Comparison of ENCODE assay signal across 8 mouse cellular contexts in genomic region chr9:119092473-119093418, GRCm38 (mm10). TPM values are rescaled to one million over a fixed set of nuclear protein-coding genes. Genes with fewer than 3 reads are reported as not detected.
A peak's percentile ranks its signal among the peaks of the same experiment; 100 is the strongest.
DNase-seq lines count a peak whose midpoint lies in the region; ATAC-seq lines count a peak whose summit lies in the region.

No protein-coding gene starts in this region.

- no peaks in the 10 kb centered on the region for H3K36me3 ChIP-seq in intestine, embryonic 16.5 days (ENCODE audit: control insufficient read depth, insufficient read depth, low read length)

- peaks cover 11% of the 10 kb centered on the region for H3K4me1 ChIP-seq in intestine, embryonic 16.5 days (ENCODE audit: control insufficient read depth, insufficient read depth, low read length)

- H3K4me2 ChIP-seq in intestine, embryonic 16.5 days (ENCODE audit: low read depth, low read length): peak overlapping the region; percentile 76

- peak overlapping the region; percentile 77 for H3K9ac ChIP-seq in intestine, embryonic 16.5 days (ENCODE audit: low read depth, low read length)

- H3K9me3 ChIP-seq in intestine, embryonic 16.5 days (ENCODE audit: control insufficient read depth, low read length): no peaks in the 10 kb centered on the region

- intact Hi-C loops in gastrocnemius, postnatal 14 days (cut with DNase I; ENCODE audit: low total_unique reads): no loop called here

- no peak overlapping the region; the same call in 1 of the 2 replicates for H3K27ac ChIP-seq in intestine, embryonic 16.5 days (ENCODE audit: low read length)

- H3K4me3 ChIP-seq in intestine, embryonic 16.5 days (ENCODE audit: low read length): peak overlapping the region; percentile 61

- DNase-seq in right cerebral cortex, adult 18-20 months: peak; percentile 63
- DNase-seq in right cerebral cortex, postnatal 10 days (ENCODE audit: low spot score in 2 of 2): no peak
- DNase-seq in cerebellum, adult 9-10 months: peak; percentile 31
- peak; percentile 58 for DNase-seq in gastrocnemius, postnatal 14 days
- peak; percentile 34 for DNase-seq in lung, postnatal 14 days
- DNase-seq in layer of hippocampus, postnatal 10 days (ENCODE audit: low spot score in 2 of 2): no peak
- DNase-seq in T-cell, adult 2 months (ENCODE audit: low spot score): no peak

- ATAC-seq in intestine, embryonic 16.5 days: no peak

- 4% methylated on average over 43 of the region's 45 CpGs for WGBS in intestine, embryonic 16.5 days

- no peaks in the 10 kb centered on the region; the same call in 1 of the 2 replicates for H3K27me3 ChIP-seq in intestine, embryonic 16.5 days (replicated peaks; ENCODE audit: control insufficient read depth, insufficient read depth, low read length)

RNA-seq across cellular contexts. Expression of gene Plcd1, which starts 0.6 kb away (rescaled TPM):
- 10 to 100 TPM; 11.6 to 11.7 TPM for total RNA-seq in gastrocnemius, postnatal 14 days (2021)
- 16.9 and 17.3 TPM in 2 replicates for polyA plus RNA-seq in intestine, embryonic 16.5 days (2015; fragmentation: Nextera tagmentation; extraction: Ambion mirVana)
- 10 to 100 TPM; 10.8 to 12.1 TPM for total RNA-seq in layer of hippocampus, postnatal 10 days (2021)

RNA-seq across cellular contexts. Expression of gene Dlec1, which starts 9.5 kb away (rescaled TPM):
- under 1 TPM in 1 of 2 experiments, not detected in 1; 0.12 TPM for total RNA-seq in gastrocnemius, postnatal 14 days (2021)
- polyA plus RNA-seq in intestine, embryonic 16.5 days (2015; fragmentation: Nextera tagmentation; extraction: Ambion mirVana): 0.31 and 0.43 TPM in 2 replicates
- 1 to 10 TPM; 1.8 to 2.7 TPM for total RNA-seq in layer of hippocampus, postnatal 10 days (2021)

RNA-seq across cellular contexts. Expression of gene Vill, which starts 40.2 kb away (rescaled TPM):
- total RNA-seq in gastrocnemius, postnatal 14 days (2021): under 1 TPM; 0.31 to 0.96 TPM
- polyA plus RNA-seq in intestine, embryonic 16.5 days (2015; fragmentation: Nextera tagmentation; extraction: Ambion mirVana): 13.7 and 14.9 TPM in 2 replicates
- total RNA-seq in layer of hippocampus, postnatal 10 days (2021): 1 to 10 TPM in 1 of 2 experiments, under 1 TPM in 1; 0.78 to 1.3 TPM

Comparison
In these comparisons a context has a peak if more than half of its experiments do, and no peak if none do; other contexts are left out.
1. DNase-seq: peak in right cerebral cortex, adult 18-20 months (single experiment), cerebellum, adult 9-10 months (single experiment), gastrocnemius, postnatal 14 days (single experiment) and lung, postnatal 14 days (single experiment); none in right cerebral cortex, postnatal 10 days (0 of 2), layer of hippocampus, postnatal 10 days (0 of 2) and T-cell, adult 2 months (single experiment).